Mouse (Mus musculus) forebrain, embryonic 12.5 days (tissue): ENCODE data around the gene Snhg11. TPM values are rescaled to one million over a fixed set of nuclear protein-coding genes. Genes with fewer than 3 reads are reported as not detected.

Source experiments
- ATAC-seq: fragments of 200-750 bp; cut with Nextera tagmentation; 2 replicates; pipeline ENCODE4 v1.8.0; 2017; ENCODE audit warnings: moderate TSS enrichment; ENCODE audit not compliant: low FRiP score
- H3K27ac ChIP-seq: fragments of 300-500 bp; sonication (generic); 2 replicates; pipeline ENCODE4 v1.5.1; 2016; ENCODE audit warnings: mild to moderate bottlenecking
- H3K27me3 ChIP-seq: fragments of 300-500 bp; sonication (generic); 2 replicates; pipeline ENCODE4 v1.6.1; 2016; ENCODE audit warnings: mild to moderate bottlenecking
- H3K36me3 ChIP-seq: fragments of 300-500 bp; sonication (generic); replicated peaks from 2 replicates; pipeline ENCODE4 v1.6.1; 2016; ENCODE audit warnings: mild to moderate bottlenecking
- H3K4me1 ChIP-seq: fragments of 300-500 bp; sonication (generic); 2 replicates; pipeline ENCODE4 v1.6.1; 2016
- H3K4me2 ChIP-seq: fragments of 300-500 bp; sonication (generic); 2 replicates; pipeline ENCODE4 v1.6.1; 2016; ENCODE audit warnings: mild to moderate bottlenecking, moderate library complexity
- H3K4me3 ChIP-seq: fragments of 300-500 bp; sonication (generic); replicated peaks from 2 replicates; pipeline ENCODE4 v1.5.1; 2016; ENCODE audit warnings: mild to moderate bottlenecking
- H3K9ac ChIP-seq: fragments of 300-500 bp; sonication (generic); 2 replicates; pipeline ENCODE4 v1.6.1; 2016; ENCODE audit warnings: mild to moderate bottlenecking
- H3K9me3 ChIP-seq: fragments of 300-500 bp; sonication (generic); 2 replicates; pipeline ENCODE4 v1.6.1; 2016
- WGBS: fragments of 180-500 bp; shearing (Covaris S2); methylation state at CpG from one replicate; pipeline ENCODE4 v1.1.7; 2016; 5-methylcytosine and 5-hydroxymethylcytosine counted together
- polyA plus RNA-seq: library from polyadenylated mRNA; unstranded; fragments of >200 nt; fragmentation: Nextera tagmentation; extraction: Ambion mirVana; gene quantifications from 2 replicates; pipeline ENCODE4 v1.2.1, GENCODE M21; 2016

The Snhg11 gene
- 34.1 and 39.7 TPM in 2 replicates for polyA plus RNA-seq

- Histone ChIP-seq H3K4me2 (peak within 1 kb of the TSS; percentile 64), H3K4me3 (peak within 1 kb of the TSS; percentile 41), H3K27ac (no peak within 1 kb of the TSS), H3K9me3 (no peaks in the 10 kb centered on the region), H3K9ac (peak within 1 kb of the TSS; percentile 51), H3K36me3 (no peaks in the 10 kb centered on the region), H3K27me3 (peaks cover 43% of the 10 kb centered on the region), H3K4me1 (peaks cover 9% of the 10 kb centered on the region)
- 1% methylated on average over 36 of the region's 36 CpGs for WGBS
- ATAC-seq: peak; percentile 79
Observed at GRCm38 (mm10) chr2:158375443-158376122, at the start of gene Snhg11. Snhg11 (plus strand) TSS chr2:158375638.

GRCm38 (mm10) chr2:158334356-158334755 is 41.1 kb upstream of the Snhg11 start:
- Histone ChIP-seq H3K4me3 (no peak overlapping the region), H3K36me3 (no peaks in the 10 kb centered on the region), H3K27me3 (no peaks in the 10 kb centered on the region), H3K4me1 (no peaks in the 10 kb centered on the region; the same call in 1 of the 2 replicates), H3K27ac (no peak overlapping the region), H3K4me2 (no peak overlapping the region), H3K9me3 (no peaks in the 10 kb centered on the region), H3K9ac (no peak overlapping the region)
- no peak for ATAC-seq
- WGBS: 88% methylated on average over 13 of the region's 13 CpGs

GRCm38 (mm10) chr2:158337698-158338097 is 37.7 kb upstream of the Snhg11 start:
- no peak for ATAC-seq
- Histone ChIP-seq H3K27ac (no peak overlapping the region), H3K9me3 (no peaks in the 10 kb centered on the region), H3K4me1 (no peaks in the 10 kb centered on the region; the same call in 1 of the 2 replicates), H3K9ac (no peak overlapping the region), H3K4me3 (no peak overlapping the region), H3K27me3 (no peaks in the 10 kb centered on the region), H3K4me2 (no peak overlapping the region), H3K36me3 (no peaks in the 10 kb centered on the region)
- 78% methylated on average over 10 of the region's 10 CpGs for WGBS

GRCm38 (mm10) chr2:158339948-158340564 is 35.4 kb upstream of the Snhg11 start:
- no peaks in the 10 kb centered on the region for H3K9me3 ChIP-seq
- H3K36me3 ChIP-seq: no peaks in the 10 kb centered on the region
- no peaks in the 10 kb centered on the region; the same call in 1 of the 2 replicates for H3K4me1 ChIP-seq
- ATAC-seq: 0 out of 2 replicates have a peak, but pooled peaks have one; percentile 53
- H3K4me3 ChIP-seq: no peak overlapping the region
- H3K9ac ChIP-seq: no peak overlapping the region
- 35% methylated on average over 11 of the region's 11 CpGs for WGBS
- no peaks in the 10 kb centered on the region for H3K27me3 ChIP-seq
- no peak overlapping the region for H3K4me2 ChIP-seq
- no peak overlapping the region for H3K27ac ChIP-seq

- Histone ChIP-seq H3K4me2 (no peak overlapping the region), H3K9me3 (no peaks in the 10 kb centered on the region), H3K4me1 (no peaks in the 10 kb centered on the region; the same call in 1 of the 2 replicates), H3K27me3 (0 out of 2 replicates have a peak, but pooled peaks cover 2% of the 10 kb centered on the region), H3K27ac (no peak overlapping the region), H3K4me3 (no peak overlapping the region), H3K9ac (no peak overlapping the region), H3K36me3 (no peaks in the 10 kb centered on the region)
- WGBS: 69% methylated on average over 2 of the region's 2 CpGs
- ATAC-seq: no peak
Observed at GRCm38 (mm10) chr2:158341324-158341723, 34.1 kb upstream of the Snhg11 start.

- Histone ChIP-seq H3K4me3 (no peak overlapping the region), H3K9me3 (no peaks in the 10 kb centered on the region), H3K9ac (no peak overlapping the region), H3K36me3 (no peaks in the 10 kb centered on the region), H3K27ac (no peak overlapping the region), H3K4me1 (no peaks in the 10 kb centered on the region), H3K27me3 (0 out of 2 replicates have a peak, but pooled peaks cover 3% of the 10 kb centered on the region), H3K4me2 (no peak overlapping the region)
- ATAC-seq: peak; percentile 62; the same call in 1 of the 2 replicates
- WGBS: 29% methylated on average over 5 of the region's 5 CpGs
Observed at GRCm38 (mm10) chr2:158343495-158343894, 31.9 kb upstream of the Snhg11 start.

GRCm38 (mm10) chr2:158346467-158346866 is 29.0 kb upstream of the Snhg11 start:
- Histone ChIP-seq H3K36me3 (peaks cover 2% of the 10 kb centered on the region; the same call in 1 of the 2 replicates), H3K4me2 (no peak overlapping the region), H3K4me1 (no peaks in the 10 kb centered on the region), H3K27ac (no peak overlapping the region), H3K27me3 (0 out of 2 replicates have a peak, but pooled peaks cover 3% of the 10 kb centered on the region), H3K9me3 (no peaks in the 10 kb centered on the region), H3K9ac (no peak overlapping the region), H3K4me3 (no peak overlapping the region)
- ATAC-seq: no peak
- 72% methylated on average over 6 of the region's 6 CpGs for WGBS

- peaks cover 16% of the 10 kb centered on the region for H3K36me3 ChIP-seq
- H3K27me3 ChIP-seq: 0 out of 2 replicates have a peak, but pooled peaks cover 3% of the 10 kb centered on the region
- 5% methylated on average over 6 of the region's 6 CpGs for WGBS
- H3K27ac ChIP-seq: no peak overlapping the region
- H3K4me3 ChIP-seq: no peak overlapping the region
- peak; percentile 36; the same call in 1 of the 2 replicates for ATAC-seq
- H3K9me3 ChIP-seq: no peaks in the 10 kb centered on the region
- no peak overlapping the region for H3K4me2 ChIP-seq
- H3K4me1 ChIP-seq: no peaks in the 10 kb centered on the region
- H3K9ac ChIP-seq: no peak overlapping the region
Observed at GRCm38 (mm10) chr2:158347868-158348267, 27.6 kb upstream of the Snhg11 start.

GRCm38 (mm10) chr2:158352801-158353520 is 22.5 kb upstream of the Snhg11 start:
- no peak overlapping the region for H3K9ac ChIP-seq
- ATAC-seq: no peak
- H3K27me3 ChIP-seq: no peaks in the 10 kb centered on the region
- H3K27ac ChIP-seq: no peak overlapping the region
- peaks cover 63% of the 10 kb centered on the region for H3K36me3 ChIP-seq
- no peak overlapping the region for H3K4me3 ChIP-seq
- H3K4me2 ChIP-seq: no peak overlapping the region
- WGBS: 85% methylated on average over 3 of the region's 3 CpGs
- no peaks in the 10 kb centered on the region for H3K9me3 ChIP-seq
- no peaks in the 10 kb centered on the region for H3K4me1 ChIP-seq

- H3K27ac ChIP-seq: no peak overlapping the region
- no peaks in the 10 kb centered on the region for H3K9me3 ChIP-seq
- H3K9ac ChIP-seq: no peak overlapping the region
- H3K4me3 ChIP-seq: no peak overlapping the region
- H3K4me1 ChIP-seq: peaks cover 7% of the 10 kb centered on the region; the same call in 1 of the 2 replicates
- H3K27me3 ChIP-seq: no peaks in the 10 kb centered on the region
- 82% methylated on average over 7 of the region's 7 CpGs for WGBS
- H3K4me2 ChIP-seq: no peak overlapping the region
- no peak for ATAC-seq
- peaks cover 79% of the 10 kb centered on the region for H3K36me3 ChIP-seq
Observed at GRCm38 (mm10) chr2:158354348-158355114, 20.9 kb upstream of the Snhg11 start.

GRCm38 (mm10) chr2:158355238-158355637 is 20.2 kb upstream of the Snhg11 start:
- H3K9ac ChIP-seq: no peak overlapping the region
- no peak overlapping the region for H3K4me2 ChIP-seq
- no peaks in the 10 kb centered on the region for H3K27me3 ChIP-seq
- no peak overlapping the region for H3K27ac ChIP-seq
- H3K4me1 ChIP-seq: peaks cover 14% of the 10 kb centered on the region
- no peak for ATAC-seq
- no peak overlapping the region for H3K4me3 ChIP-seq
- H3K9me3 ChIP-seq: no peaks in the 10 kb centered on the region
- H3K36me3 ChIP-seq: peaks cover 86% of the 10 kb centered on the region
- 88% methylated on average over 2 of the region's 2 CpGs for WGBS
